Mouse (Mus musculus): ENCODE measurements around the gene Mcoln2. TPM values are rescaled to one million over a fixed set of nuclear protein-coding genes. Genes with fewer than 3 reads are reported as not detected.

The Mcoln2 gene
- polyA plus RNA-seq, 1 experiment from 2014 or later = 0.75 TPM

Other genes starting within 250 kb of the Mcoln2 start
- gene Bcl10, start 227.0 kb upstream of the Mcoln2 start, polyA plus RNA-seq (2015; fragmentation: Nextera tagmentation; extraction: Ambion mirVana) = 51.3 and 52.0 TPM in 2 replicates
- 44.9 and 46.9 TPM in 2 replicates for gene 2410004B18Rik, start 211.8 kb upstream of the Mcoln2 start, polyA plus RNA-seq (2015; fragmentation: Nextera tagmentation; extraction: Ambion mirVana)
- gene Syde2, start 162.0 kb upstream of the Mcoln2 start, polyA plus RNA-seq (2015; fragmentation: Nextera tagmentation; extraction: Ambion mirVana) = 2.4 and 2.5 TPM in 2 replicates
- 3.5 and 3.6 TPM in 2 replicates for gene Wdr63, start 41.7 kb upstream of the Mcoln2 start, polyA plus RNA-seq (2015; fragmentation: Nextera tagmentation; extraction: Ambion mirVana)
- 0.69 and 0.75 TPM in 2 replicates for gene Mcoln3, start 32.4 kb upstream of the Mcoln2 start, polyA plus RNA-seq (2015; fragmentation: Nextera tagmentation; extraction: Ambion mirVana)
- gene Lpar3, start 71.1 kb downstream of the Mcoln2 start, polyA plus RNA-seq (2015; fragmentation: Nextera tagmentation; extraction: Ambion mirVana) = 2.0 and 2.5 TPM in 2 replicates